Mouse (Mus musculus) c-Kit-positive CD71-positive TER-119-negative erythroid progenitor cells, embryonic 14.5 days (primary cell): ENCODE data around the gene Orai1.
"Not testable (repeated sequence)": the region's sequence is repeated elsewhere in the genome, so short reads cannot be mapped to it uniquely, and the experiment has no call there.

ENCODE experiments used
- DNase-seq: peaks from one replicate; pipeline ENCODE4 v3.0.0-alpha.2; 2013; ENCODE audit warnings: low read depth

Gene Orai1

GRCm38 (mm10) chr5:123014753-123015701 is at the start of gene Orai1:
Orai1 (plus strand) TSS chr5:123015074.
- peak; percentile 96 for DNase-seq

DNA sequence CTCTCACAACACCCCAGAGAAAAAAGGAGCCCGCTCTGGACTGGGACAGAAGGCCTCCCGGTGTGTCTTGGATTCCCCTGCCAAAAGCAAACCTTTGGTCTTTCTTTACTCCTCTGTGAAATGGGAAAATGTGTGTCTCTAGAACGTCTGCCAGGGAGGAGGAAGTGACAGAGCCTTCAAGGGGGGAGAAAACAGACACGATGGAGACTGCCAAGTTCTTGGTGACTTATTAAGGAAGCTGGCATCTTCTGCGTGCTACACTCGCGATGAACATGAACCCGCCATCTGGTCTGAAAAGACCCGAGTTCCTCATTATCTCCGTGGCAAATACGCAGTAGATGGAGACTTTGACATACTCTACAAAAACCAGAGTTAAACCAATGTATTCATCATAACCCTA is 49.4 kb upstream of the Orai1 start:
- DNase-seq: no peak

GRCm38 (mm10) chr5:122968322-122968721 is 46.6 kb upstream of the Orai1 start:
- peak; percentile 51 for DNase-seq

DNA sequence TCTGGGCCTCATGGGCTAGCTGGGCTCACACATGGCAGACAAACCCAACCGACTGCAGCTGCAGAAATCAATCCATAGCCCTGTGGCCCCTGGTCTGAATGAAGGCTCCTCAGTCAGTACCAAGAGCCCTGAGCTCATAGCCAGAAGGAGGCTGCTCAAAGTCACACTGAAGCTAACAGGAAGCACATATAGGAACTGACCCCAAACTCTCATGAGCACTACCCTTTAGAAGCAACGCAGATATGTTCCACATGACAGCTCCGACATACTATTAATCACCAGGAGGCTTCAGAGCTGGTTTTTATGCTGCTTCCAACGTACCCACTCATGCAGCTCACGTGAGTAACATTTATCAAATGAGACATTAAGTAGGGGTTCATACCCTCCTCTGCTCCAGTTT is 44.8 kb upstream of the Orai1 start:
- no peak for DNase-seq

DNA sequence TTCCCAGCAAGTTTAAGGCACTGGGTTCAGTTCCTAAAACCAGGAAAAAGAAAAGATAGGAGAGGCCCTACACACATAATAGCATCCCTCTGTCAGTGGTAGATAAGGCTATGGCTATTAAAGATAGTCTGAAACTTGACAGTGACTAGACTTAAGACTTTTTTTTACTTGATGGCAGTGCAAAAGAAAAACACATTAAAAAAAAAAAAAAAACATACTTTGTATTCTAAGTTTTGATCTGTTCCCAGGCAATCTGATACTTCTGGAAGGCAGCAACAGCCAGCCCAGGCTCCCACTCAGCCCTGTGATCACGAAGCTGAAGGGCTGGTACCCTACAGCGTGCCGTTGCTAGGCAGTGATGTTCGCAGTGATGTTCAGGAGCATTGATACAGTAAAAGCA is 43.4 kb upstream of the Orai1 start:
- DNase-seq: peak; percentile 40

DNA sequence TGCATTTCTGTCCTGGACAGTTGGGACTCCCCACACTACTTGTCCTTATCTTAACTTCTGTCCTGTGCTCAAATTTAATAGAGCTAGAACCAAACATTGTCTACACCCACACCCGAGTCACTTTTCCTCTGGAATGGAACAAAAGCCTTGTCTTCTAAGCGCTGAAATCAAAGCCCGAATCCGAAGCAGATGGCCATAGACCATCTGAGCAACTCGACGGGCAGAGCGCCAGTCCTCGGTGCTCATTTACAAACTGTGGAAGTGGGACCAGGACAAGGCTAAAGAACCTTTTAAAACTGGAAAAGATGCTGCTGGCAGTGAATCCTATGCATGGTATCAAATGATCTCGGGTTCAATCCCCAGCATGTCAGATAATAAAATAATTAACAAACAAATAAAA is 42.8 kb upstream of the Orai1 start:
- no peak for DNase-seq

DNA sequence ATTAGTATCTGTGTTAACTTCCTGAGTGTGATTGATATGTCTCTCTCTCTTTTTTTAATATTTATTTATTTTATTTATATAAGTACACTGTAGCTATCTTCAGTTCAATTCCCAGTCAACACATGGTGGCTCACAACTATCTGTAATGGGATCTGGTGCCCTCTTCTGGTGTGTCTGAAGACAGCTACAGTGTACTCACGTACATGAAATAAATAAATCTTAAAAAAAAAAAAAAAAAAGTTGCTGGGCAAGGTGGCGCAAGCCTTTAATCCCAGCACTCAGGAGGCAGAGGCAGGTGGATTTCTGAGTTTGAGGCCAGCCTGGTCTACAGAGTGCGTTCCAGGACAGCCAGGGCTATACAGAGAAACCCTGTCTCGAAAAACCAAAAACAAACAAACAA is 40.2 kb upstream of the Orai1 start:
- not testable (repeated sequence) for DNase-seq

DNA sequence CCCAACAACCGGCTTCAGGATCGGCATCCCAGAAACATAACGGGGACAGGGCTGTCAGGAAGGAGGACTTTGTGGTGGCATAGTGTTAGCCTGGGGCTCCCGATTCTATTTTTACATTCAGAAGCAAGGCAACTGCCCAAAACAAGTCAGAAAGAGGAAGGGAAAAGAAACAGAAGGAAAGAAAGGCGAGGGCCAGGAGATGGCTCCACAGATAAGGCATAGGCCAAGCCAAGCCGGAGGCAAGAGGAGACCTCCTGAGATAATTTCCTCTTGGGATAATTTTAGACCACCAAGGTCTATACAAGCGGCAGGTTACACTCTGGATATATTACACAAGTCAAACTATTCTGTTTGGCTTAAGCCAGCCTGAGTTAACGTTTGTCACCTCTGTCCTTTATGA is 35.9 kb upstream of the Orai1 start:
- no peak for DNase-seq

DNA sequence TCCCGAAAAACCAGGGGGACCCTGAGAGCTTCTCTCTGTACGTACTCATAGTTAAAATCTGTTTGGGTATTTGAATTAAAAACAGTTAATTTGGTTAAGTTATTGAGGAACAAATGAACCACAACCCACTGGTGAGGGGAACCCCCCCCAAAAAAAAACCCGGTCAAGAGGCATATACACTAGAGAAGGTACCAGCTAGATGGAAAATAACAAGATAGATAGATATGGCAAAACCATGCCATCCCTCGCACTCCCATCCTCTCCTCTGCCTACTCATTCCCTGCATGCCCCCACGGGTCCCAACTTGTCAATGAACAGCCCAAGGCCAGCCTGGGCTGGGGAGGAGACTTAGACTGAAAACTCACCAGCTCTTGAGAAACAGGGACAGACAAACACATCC is 30.4 kb upstream of the Orai1 start:
- no peak for DNase-seq

- no peak for DNase-seq
Observed at GRCm38 (mm10) chr5:122985276-122985675, 29.6 kb upstream of the Orai1 start.

DNA sequence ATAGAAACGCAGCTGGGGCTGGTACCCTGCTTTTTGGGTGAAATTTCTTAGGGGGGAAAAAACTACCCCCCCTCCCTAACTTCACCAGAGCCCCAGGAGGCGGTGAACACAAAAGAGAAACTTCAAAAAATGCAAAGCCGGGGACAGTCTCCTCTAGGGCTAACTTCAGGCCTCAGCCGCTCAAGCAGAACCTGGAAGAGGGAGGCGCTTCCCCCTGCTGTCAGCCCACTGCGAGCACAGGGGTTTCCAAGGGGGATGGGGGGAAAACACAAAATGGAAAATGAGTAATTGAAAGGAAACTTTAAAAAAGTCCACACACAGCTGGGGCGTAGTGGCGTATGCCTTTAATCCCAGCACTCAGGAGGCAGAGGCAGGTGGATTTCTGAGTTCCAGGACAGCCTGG is 28.8 kb upstream of the Orai1 start:
- no peak for DNase-seq

DNA sequence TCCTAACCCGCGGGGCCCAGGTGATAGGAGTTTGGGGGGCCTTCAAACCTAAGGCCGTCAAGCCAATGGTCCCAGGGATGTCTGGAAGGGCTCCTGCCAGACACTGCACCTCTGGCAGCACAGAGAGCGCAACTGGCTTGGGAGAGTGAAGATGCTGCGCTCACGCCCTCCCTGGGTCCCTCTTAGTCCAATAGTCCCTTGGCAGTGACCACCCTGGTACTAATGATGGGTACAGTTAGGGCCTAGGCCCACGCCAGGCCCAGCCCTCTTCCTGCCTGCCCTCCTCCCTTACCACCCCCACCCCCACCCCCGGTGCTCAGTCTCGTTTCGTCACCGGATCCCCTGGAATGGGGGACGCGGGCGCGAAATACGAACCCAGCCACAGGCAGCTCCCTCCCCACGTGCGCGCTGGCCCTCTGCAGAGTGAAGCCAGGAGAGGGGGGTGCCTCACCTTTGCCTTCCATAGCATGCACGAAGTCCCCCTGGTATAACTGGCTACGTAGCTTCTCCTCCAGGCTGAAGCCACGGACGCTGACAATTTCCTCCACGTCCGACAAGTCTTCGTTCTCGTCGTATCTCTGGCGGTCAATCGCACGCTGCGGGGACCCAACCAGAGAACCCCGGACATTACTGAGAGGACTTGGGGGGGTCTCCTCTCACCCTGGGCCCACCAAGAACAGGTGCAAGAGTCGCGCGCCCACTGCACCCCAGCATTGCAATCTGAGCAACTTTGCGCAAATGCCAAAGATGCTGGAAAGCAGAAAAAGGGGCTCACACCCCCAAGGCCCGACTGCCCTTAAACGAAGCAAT is 27.5 kb upstream of the Orai1 start:
- no peak for DNase-seq

DNA sequence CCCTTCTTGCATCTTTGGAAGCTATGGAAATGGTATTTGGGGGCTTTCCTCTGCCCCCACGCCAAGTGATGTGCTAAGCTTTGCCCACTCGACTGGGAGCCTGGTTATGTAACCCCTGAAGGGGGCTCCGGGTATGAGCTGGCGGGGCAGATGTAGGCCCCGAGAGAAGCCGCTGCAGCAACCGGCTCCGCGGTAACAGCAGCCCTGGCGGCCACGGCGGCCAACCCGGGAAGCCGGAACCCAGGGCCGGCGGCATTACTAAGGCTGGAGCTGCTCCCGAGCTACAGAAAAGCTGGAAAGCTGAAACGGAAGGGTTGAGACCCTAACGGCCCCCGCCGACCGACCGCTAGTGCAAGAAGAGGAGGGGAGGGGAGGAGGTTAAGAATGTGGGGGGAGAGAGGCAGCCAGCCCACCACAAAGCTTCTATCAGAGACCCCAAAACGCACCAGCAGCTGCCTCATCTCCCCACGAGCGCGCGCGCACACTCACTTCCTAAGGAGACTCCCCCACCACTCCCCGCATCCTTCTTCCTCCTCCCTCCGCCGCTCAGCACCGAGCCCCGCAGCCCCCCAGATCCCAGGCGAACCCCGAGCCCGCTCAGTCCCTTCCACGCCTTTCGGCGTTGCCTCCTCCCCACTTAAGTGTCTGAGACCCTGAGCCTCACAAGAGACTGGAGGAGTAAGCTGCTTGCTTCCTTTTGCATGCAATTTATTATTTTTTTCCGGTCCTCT is 26.7 kb upstream of the Orai1 start:
- DNase-seq: no peak

DNA sequence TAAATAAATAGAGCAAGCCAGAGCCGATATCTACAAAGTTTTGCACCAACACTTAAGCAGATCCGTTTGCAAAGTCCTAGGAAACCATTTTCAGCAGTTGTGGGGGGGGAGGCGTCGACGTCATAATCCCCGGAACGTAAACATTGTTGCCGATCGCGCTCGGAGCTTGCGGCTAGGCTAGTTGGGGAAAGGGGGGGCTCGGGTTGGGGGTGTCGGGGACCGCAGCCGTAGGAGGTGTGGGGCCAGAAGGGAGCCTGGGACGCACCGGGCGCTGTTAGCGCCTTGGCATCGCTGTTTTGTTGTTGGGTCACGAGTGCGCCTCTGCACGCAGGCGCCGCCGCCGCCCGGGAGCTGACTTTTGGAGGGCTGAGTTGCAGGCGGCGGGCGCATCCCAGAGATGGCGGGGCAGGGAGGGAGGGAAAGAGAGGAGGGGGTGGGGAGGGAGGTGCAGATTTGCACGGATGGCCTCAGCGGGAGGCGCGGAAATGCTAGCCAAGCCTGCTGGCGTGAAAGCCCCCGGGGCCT is 25.8 kb upstream of the Orai1 start:
- peak; percentile 52 for DNase-seq

- DNase-seq: no peak
Observed at GRCm38 (mm10) chr5:122989551-122990330, 25.1 kb upstream of the Orai1 start, which contains the start of gene Kdm2b. Kdm2b (minus strand) TSS chr5:122989823.

GRCm38 (mm10) chr5:122990411-122991160 is 24.3 kb upstream of the Orai1 start:
- peak; percentile 46 for DNase-seq

DNA sequence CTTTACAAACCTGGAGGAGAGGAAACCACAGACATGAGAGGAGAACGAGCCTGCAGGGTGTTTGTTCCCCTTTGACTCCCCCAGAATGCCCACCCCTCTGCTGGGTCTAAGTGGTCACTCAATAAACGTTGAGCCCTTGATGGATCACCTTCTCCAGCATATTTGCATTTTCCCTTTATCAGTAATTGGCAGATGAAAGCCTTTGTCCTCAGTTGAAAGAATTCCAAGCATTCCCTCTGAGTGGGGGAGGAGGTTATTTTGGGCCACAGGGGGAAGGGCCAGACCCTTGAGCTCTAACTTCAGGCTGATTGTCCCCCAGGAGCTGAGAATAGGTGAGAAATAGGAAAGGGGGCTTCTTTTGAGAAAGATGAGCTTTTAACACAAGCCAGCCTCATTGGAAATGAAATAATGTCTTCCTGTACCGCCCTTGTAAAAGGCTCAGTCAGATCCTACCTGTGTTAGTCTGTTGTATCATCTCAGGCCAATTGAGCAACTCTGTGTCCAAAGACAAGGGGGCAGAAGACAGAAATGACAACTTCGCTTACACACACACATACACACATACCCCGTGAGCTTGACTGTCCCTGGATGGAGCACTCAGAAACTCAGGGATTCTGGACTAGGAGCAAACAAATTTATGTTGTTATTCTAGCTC is 23.4 kb upstream of the Orai1 start:
- no peak for DNase-seq

GRCm38 (mm10) chr5:122993811-122994210 is 21.1 kb upstream of the Orai1 start:
- no peak for DNase-seq

DNA sequence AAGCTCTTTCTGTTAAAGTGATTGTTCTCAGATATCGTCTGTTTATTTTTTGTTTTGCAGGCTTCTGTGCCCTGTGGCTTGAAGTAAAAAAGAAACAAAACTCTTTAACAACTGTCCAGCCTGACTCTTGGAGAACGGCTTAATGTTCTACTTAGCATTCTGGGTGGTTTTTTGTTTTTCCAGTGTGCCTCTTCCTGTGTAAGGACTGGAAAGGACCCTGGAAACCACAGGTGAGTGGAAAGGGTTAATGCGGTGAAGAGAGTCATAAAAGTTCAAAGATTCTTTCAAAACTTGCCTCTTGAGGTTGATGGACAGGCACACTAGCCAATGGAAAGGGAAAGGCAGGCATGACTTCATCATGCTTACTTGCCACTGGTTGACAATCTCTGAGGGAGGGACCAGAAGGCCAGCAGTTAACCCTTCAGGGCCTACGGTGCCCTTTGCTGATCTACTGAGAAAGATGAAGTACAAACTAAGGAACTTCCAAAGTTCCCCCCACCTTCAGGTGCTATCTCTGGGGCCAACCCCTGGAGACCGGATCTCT is 20.5 kb upstream of the Orai1 start:
- DNase-seq: peak; percentile 95

DNA sequence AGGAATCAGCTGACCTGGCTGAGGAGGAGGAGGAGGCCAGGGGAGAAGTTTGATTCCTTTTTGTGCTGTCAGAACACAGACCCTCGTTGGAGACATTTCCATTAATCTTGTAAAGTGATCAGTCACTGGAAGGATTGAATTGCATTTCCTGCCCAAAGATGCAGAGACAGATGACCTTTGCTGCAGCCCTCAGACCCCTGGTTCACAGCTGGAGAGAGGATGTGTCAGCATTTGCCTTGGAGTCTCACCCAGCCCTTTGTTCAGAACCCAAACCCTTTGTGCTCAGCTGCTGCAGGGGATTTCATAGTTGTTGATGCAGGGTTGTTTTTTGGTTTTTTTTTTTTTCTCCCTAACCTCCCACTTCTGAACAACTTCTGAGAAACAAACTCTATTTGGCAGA is 20.0 kb upstream of the Orai1 start:
- DNase-seq: no peak
